Mouse (Mus musculus) MEL (cell line): Measurements from ENCODE around the gene Slc7a5. TPM values are rescaled to one million over a fixed set of nuclear protein-coding genes. Genes with fewer than 3 reads are reported as not detected.
A peak's percentile ranks its signal among the peaks of the same experiment; 100 is the strongest.

Source experiments
- DNase-seq: peaks from one replicate; pipeline ENCODE4 v3.0.0; 2011; ENCODE audit warnings: low read depth, low spot score
- H3K27ac ChIP-seq: 2 replicates; pipeline ENCODE4 v1.5.1; 2012; ENCODE audit warnings: low read depth, mild to moderate bottlenecking, control low read depth, low read length, moderate library complexity; ENCODE audit not compliant: control insufficient read depth
- H3K27me3 ChIP-seq, 2 experiments: fragments of 150-350 bp in 1 of 2; sonication (generic) in 1 of 2; 2 replicates each; pipeline ENCODE4 v1.6.1; 2012; ENCODE audit warnings: low read length in 2 of 2, mild to moderate bottlenecking in 2 of 2, improper control_type of control experiment in 1 of 2, moderate library complexity in 1 of 2; ENCODE audit not compliant: insufficient read depth in 2 of 2, control insufficient read depth in 1 of 2
- H3K36me3 ChIP-seq, 2 experiments: 2 replicates each; pipeline ENCODE4 v1.6.1; 2012 to 2014; ENCODE audit warnings: low read length in 2 of 2, improper control_type of control experiment in 1 of 2, inconsistent platforms in 1 of 2, mild to moderate bottlenecking in 1 of 2; ENCODE audit not compliant: insufficient read depth in 2 of 2, control insufficient read depth in 1 of 2
- H3K4me1 ChIP-seq, 2 experiments: fragments of 150-350 bp in 1 of 2; sonication (generic) in 1 of 2; 2 replicates each; pipeline ENCODE4 v1.6.1; 2012; ENCODE audit warnings: low read length in 2 of 2, improper control_type of control experiment in 1 of 2, mild to moderate bottlenecking in 1 of 2; ENCODE audit not compliant: insufficient read depth in 2 of 2, control insufficient read depth in 1 of 2
- H3K4me3 ChIP-seq, 2 experiments: fragments of 150-350 bp in 1 of 2; sonication (generic) in 1 of 2; 2 replicates each; pipeline ENCODE4 v1.5.1; 2012; ENCODE audit warnings: low read depth in 2 of 2, low read length in 2 of 2, mild to moderate bottlenecking in 2 of 2, moderate library complexity in 2 of 2, control low read depth in 1 of 2, improper control_type of control experiment in 1 of 2; ENCODE audit not compliant: control insufficient read depth in 1 of 2, insufficient read depth in 1 of 2
- H3K79me2 ChIP-seq: 2 replicates; pipeline ENCODE4 v1.6.1; 2012; ENCODE audit warnings: mild to moderate bottlenecking, low read length, moderate library complexity; ENCODE audit not compliant: control insufficient read depth, poor library complexity, insufficient read depth
- H3K9ac ChIP-seq: 2 replicates; pipeline ENCODE4 v1.6.1; 2012; ENCODE audit warnings: low read depth, mild to moderate bottlenecking, control low read depth, low read length, moderate library complexity; ENCODE audit not compliant: control insufficient read depth, poor library complexity, severe bottlenecking
- H3K9me3 ChIP-seq: fragments of 150-350 bp; sonication (generic); replicated peaks from 2 replicates; pipeline ENCODE4 v1.6.1; 2012; ENCODE audit warnings: mild to moderate bottlenecking, low read length, improper control_type of control experiment, moderate library complexity; ENCODE audit not compliant: insufficient read depth
- CHD1 ChIP-seq: IDR thresholded peaks from 2 replicates; pipeline ENCODE4 v1.6.1; 2012; ENCODE audit warnings: low read depth, mild to moderate bottlenecking, inconsistent platforms, low read length, improper control_type of control experiment
- E2F4 ChIP-seq: IDR thresholded peaks from 2 replicates; pipeline ENCODE4 v1.6.1; 2011; ENCODE audit warnings: low read depth, low read length, improper control_type of control experiment, borderline replicate concordance
- ELF1 ChIP-seq: IDR thresholded peaks from 2 replicates; pipeline ENCODE4 v1.6.1; 2014; ENCODE audit warnings: low read depth, mild to moderate bottlenecking, inconsistent platforms, low read length, improper control_type of control experiment, moderate library complexity
- ETS1 ChIP-seq: IDR thresholded peaks from 2 replicates; pipeline ENCODE4 v1.6.1; 2012; ENCODE audit warnings: low read depth, mild to moderate bottlenecking, inconsistent platforms, low read length, improper control_type of control experiment, moderate library complexity
- GABPA ChIP-seq: IDR thresholded peaks from 2 replicates; pipeline ENCODE4 v1.6.1; 2012; ENCODE audit warnings: low read depth, mild to moderate bottlenecking, inconsistent platforms, low read length, improper control_type of control experiment, moderate library complexity
- GATA1 ChIP-seq: IDR thresholded peaks from 2 replicates; pipeline ENCODE4 v1.6.1; 2011; ENCODE audit warnings: low read depth, low read length, improper control_type of control experiment
- HCFC1 ChIP-seq: IDR thresholded peaks from 2 replicates; pipeline ENCODE4 v1.6.1; 2012; ENCODE audit warnings: low read depth, mild to moderate bottlenecking, inconsistent platforms, low read length, improper control_type of control experiment, moderate library complexity
- JUND ChIP-seq: IDR thresholded peaks from 2 replicates; pipeline ENCODE4 v1.6.1; 2011; ENCODE audit warnings: low read depth, mild to moderate bottlenecking, improper control_type of control experiment, low read length
- KAT2A ChIP-seq: conservative IDR thresholded peaks from 2 replicates; pipeline ENCODE4 v1.6.1; 2012; ENCODE audit warnings: low read depth, low read length, improper control_type of control experiment, inconsistent platforms
- MAX ChIP-seq: IDR thresholded peaks from 2 replicates; pipeline ENCODE4 v1.6.1; 2011; ENCODE audit warnings: low read length, improper control_type of control experiment
- MAZ ChIP-seq: IDR thresholded peaks from 2 replicates; pipeline ENCODE4 v1.6.1; 2012; ENCODE audit warnings: low read depth, mild to moderate bottlenecking, inconsistent platforms, low read length, improper control_type of control experiment
- MEF2A ChIP-seq: IDR thresholded peaks from 2 replicates; pipeline ENCODE4 v1.6.1; 2014; ENCODE audit warnings: low read depth, mild to moderate bottlenecking, inconsistent platforms, low read length, improper control_type of control experiment; ENCODE audit not compliant: poor library complexity, insufficient replicate concordance, severe bottlenecking; ENCODE audit errors: extremely low read depth
- MXI1 ChIP-seq: IDR thresholded peaks from 2 replicates; pipeline ENCODE4 v1.6.1; 2011; ENCODE audit warnings: mild to moderate bottlenecking, low read depth, low read length, improper control_type of control experiment
- MYB ChIP-seq: IDR thresholded peaks from 2 replicates; pipeline ENCODE4 v1.6.1; 2011; ENCODE audit warnings: mild to moderate bottlenecking, low read depth, low read length, improper control_type of control experiment
- NELFE ChIP-seq: IDR thresholded peaks from 2 replicates; pipeline ENCODE4 v1.6.1; 2011; ENCODE audit warnings: low read depth, low read length, improper control_type of control experiment
- NRF1 ChIP-seq: IDR thresholded peaks from 2 replicates; pipeline ENCODE4 v1.6.1; 2014; ENCODE audit warnings: low read depth, mild to moderate bottlenecking, inconsistent platforms, low read length, improper control_type of control experiment, moderate library complexity; ENCODE audit not compliant: poor library complexity, insufficient read depth, severe bottlenecking
- POLR2A ChIP-seq, 2 experiments: IDR thresholded peaks; 2 replicates each; pipeline ENCODE4 v1.6.1; 2011 to 2012; ENCODE audit warnings: low read length in 2 of 2, mild to moderate bottlenecking in 2 of 2, control low read depth in 1 of 2, improper control_type of control experiment in 1 of 2, low read depth in 1 of 2, moderate library complexity in 1 of 2; ENCODE audit not compliant: control insufficient read depth in 1 of 2, insufficient read depth in 1 of 2, poor library complexity in 1 of 2
- POLR2AphosphoS2 ChIP-seq: IDR thresholded peaks from 2 replicates; pipeline ENCODE4 v1.6.1; 2011; ENCODE audit warnings: low read length, improper control_type of control experiment
- POLR2AphosphoS5 ChIP-seq: IDR thresholded peaks from 2 replicates; pipeline ENCODE4 v1.6.1; 2012; ENCODE audit warnings: low read depth, borderline replicate concordance, mild to moderate bottlenecking, inconsistent platforms, low read length, moderate library complexity, mixed read lengths
- RAD21 ChIP-seq: IDR thresholded peaks from 2 replicates; pipeline ENCODE4 v1.6.1; 2011; ENCODE audit warnings: mild to moderate bottlenecking, low read depth, low read length, improper control_type of control experiment
- SMC3 ChIP-seq: IDR thresholded peaks from 2 replicates; pipeline ENCODE4 v1.6.1; 2011; ENCODE audit warnings: low read depth, low read length, improper control_type of control experiment
- TAL1 ChIP-seq: IDR thresholded peaks from 2 replicates; pipeline ENCODE4 v1.6.1; 2012; ENCODE audit warnings: mild to moderate bottlenecking, inconsistent platforms, low read length, moderate library complexity, mixed read lengths
- TBP ChIP-seq: IDR thresholded peaks from 2 replicates; pipeline ENCODE4 v1.8.0; 2011; ENCODE audit warnings: low read depth, low read length, improper control_type of control experiment
- UBTF ChIP-seq: IDR thresholded peaks from 2 replicates; pipeline ENCODE4 v1.6.1; 2012; ENCODE audit warnings: low read depth, mild to moderate bottlenecking, inconsistent platforms, low read length, improper control_type of control experiment, moderate library complexity, borderline replicate concordance; ENCODE audit not compliant: insufficient read depth
- USF1 ChIP-seq: IDR thresholded peaks from 2 replicates; pipeline ENCODE4 v1.6.1; 2014; ENCODE audit warnings: low read depth, mild to moderate bottlenecking, inconsistent platforms, low read length, improper control_type of control experiment, moderate library complexity
- USF2 ChIP-seq, 2 experiments: IDR thresholded peaks; 2 replicates each; pipeline ENCODE4 v1.6.1; 2011 to 2012; ENCODE audit warnings: improper control_type of control experiment in 2 of 2, low read length in 2 of 2, borderline replicate concordance in 1 of 2, inconsistent platforms in 1 of 2, low read depth in 1 of 2, mild to moderate bottlenecking in 1 of 2; ENCODE audit not compliant: insufficient read depth in 1 of 2
- ZC3H11A ChIP-seq: IDR thresholded peaks from 2 replicates; pipeline ENCODE4 v1.6.1; 2012; ENCODE audit warnings: low read depth, mild to moderate bottlenecking, inconsistent platforms, low read length, improper control_type of control experiment
- ZMIZ1 ChIP-seq: IDR thresholded peaks from 2 replicates; pipeline ENCODE4 v1.6.1; 2012; ENCODE audit warnings: low read depth, mild to moderate bottlenecking, inconsistent platforms, low read length, improper control_type of control experiment, moderate library complexity
- ZNF384 ChIP-seq: IDR thresholded peaks from 2 replicates; pipeline ENCODE4 v1.6.1; 2012; ENCODE audit warnings: low read depth, mild to moderate bottlenecking, inconsistent platforms, low read length, improper control_type of control experiment
- polyA plus RNA-seq, 2 experiments: library from polyadenylated mRNA; stranded (reverse) in 1 of 2; unstranded in 1 of 2; fragments of >175 nt in 1 of 2; fragments of >200 nt in 1 of 2; gene quantifications; 2 replicates each; pipeline versions ENCODE4 v1.2.1 to v1.2.4; 2012; ENCODE audit warnings: low replicate concordance in 2 of 2, low read depth in 1 of 2; ENCODE audit not compliant: insufficient read length in 2 of 2, insufficient read depth in 1 of 2, missing spikeins in 1 of 2
- total RNA-seq: library from RNA; depleted of rRNA; stranded (reverse); fragments of 300-350 nt; gene quantifications from 2 replicates; pipeline ENCODE4 v1.2.3, GENCODE M21; 2012

Gene Slc7a5
- total and polyA plus RNA-seq, 3 experiments = 55.0 to 263 (median 108) TPM

DNA sequence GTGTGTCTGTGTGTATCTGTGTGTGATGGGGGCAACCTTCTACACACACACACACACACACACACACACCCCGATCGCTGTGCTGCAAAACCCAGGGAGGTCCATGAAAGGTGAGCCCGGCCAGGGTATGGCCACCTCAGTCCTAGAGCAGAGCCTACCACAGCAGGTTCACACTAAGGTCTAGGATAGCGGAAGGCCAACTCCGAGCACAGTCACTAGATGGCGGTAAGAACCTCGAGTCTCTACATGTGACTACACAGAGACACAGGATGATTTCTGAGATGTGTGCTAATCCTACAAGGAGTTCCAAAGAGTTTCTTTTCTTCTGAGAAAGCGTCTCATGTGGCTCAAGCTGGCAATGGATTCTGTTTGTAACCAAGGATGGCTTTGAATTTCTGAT, 19.8 kb upstream of the Slc7a5 start (continued):
- TF ChIP-seq POLR2AphosphoS2 = no peak

DNA sequence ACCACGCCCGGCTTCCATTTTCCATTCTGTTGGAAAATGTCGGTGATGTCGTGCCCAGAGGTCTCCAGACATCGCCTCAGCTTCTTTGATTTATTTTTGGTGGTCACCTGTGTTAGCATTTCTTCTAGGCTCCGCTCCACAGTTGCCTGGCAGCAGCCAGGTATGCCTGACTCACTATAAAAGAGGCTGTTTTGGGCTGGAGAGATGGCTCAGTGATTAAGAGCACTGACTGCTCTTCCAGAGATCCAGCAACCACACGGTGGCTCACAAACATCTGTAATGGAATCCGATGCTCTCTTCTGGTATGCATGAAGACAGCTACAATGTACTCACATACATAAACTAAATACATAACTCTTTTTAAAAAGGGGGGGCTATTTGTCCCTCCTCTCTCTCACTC, 18.8 kb upstream of the Slc7a5 start:
- Histone ChIP-seq H3K27ac (no peak overlapping the region), H3K27me3 (peaks cover 0 to 2% of the 10 kb centered on the region in 2 experiments; a peak in 2 of 4 replicates), H3K9ac (no peak overlapping the region), H3K4me1 (peaks cover 5 to 8% of the 10 kb centered on the region in 2 experiments), H3K4me3 (no peak overlapping the region), H3K9me3 (no peaks in the 10 kb centered on the region), H3K36me3 (0 out of 4 replicates have a peak, but pooled peaks cover 0 to 2% of the 10 kb centered on the region in 2 experiments), H3K79me2 (no peaks in the 10 kb centered on the region)
- TF ChIP-seq MXI1 (no peak), TBP (no peak), CHD1 (no peak)
- no peak for DNase-seq

DNA sequence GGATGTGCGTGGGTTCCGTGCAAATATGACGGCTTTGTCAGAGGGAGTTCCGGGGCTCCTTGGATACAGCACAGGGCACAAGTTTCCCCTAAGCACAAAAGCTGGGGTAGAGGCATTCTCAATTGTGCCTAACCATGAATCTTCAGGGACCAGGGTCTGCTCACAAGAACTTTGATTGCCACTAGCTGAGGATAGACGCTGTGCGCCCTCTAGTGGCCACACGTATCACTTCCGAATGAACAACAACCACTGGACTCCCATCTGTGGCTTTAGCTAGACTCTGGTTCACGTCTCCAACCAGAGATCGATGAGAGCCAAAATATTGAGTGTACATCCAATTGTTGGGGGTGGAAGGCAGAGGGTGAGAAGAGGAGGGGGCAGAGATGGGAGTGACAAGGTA, 18.1 kb upstream of the Slc7a5 start:
- Histone ChIP-seq H3K79me2 (no peaks in the 10 kb centered on the region), H3K4me3 (peak overlapping the region in 1 of 2 experiments; percentile 4; a peak in 2 of 4 replicates), H3K36me3 (0 out of 4 replicates have a peak, but pooled peaks cover 0 to 2% of the 10 kb centered on the region in 2 experiments), H3K27ac (no peak overlapping the region), H3K4me1 (peaks cover 5 to 8% of the 10 kb centered on the region in 2 experiments), H3K9me3 (no peaks in the 10 kb centered on the region), H3K9ac (0 out of 2 replicates have a peak overlapping the region, but pooled peaks have one; percentile 43), H3K27me3 (peaks cover 0 to 2% of the 10 kb centered on the region in 2 experiments; a peak in 2 of 4 replicates)
- DNase-seq = peak; percentile 89
- TF ChIP-seq ETS1 (no peak), E2F4 (no peak), MEF2A (no peak), TBP (no peak), UBTF (no peak), HCFC1 (no peak), ZNF384 (peak; percentile 22; the same call in 1 of the 2 replicates), NELFE (no peak), GATA1 (no peak), SMC3 (peak; percentile 81), TAL1 (no peak), MAZ (no peak), RAD21 (peak; percentile 77), USF1 (no peak), POLR2A (IDR thresholded peaks at IDR 0.05; ENCODE audit: control insufficient read depth in 1 of 2, insufficient read depth in 1 of 2, low read depth in 1 of 2, low read length in 2 of 2, poor library complexity in 1 of 2) (no peak), USF2 (IDR thresholded peaks at IDR 0.05; ENCODE audit: borderline replicate concordance in 1 of 2, insufficient read depth in 1 of 2, low read depth in 1 of 2, low read length in 2 of 2) (no peak), ZMIZ1 (no peak), ELF1 (no peak), MXI1 (peak; percentile 41; the same call in 1 of the 2 replicates), MAX (no peak), JUND (no peak), MYB (no peak), POLR2AphosphoS5 (no peak), NRF1 (no peak), CHD1 (no peak), KAT2A (no peak), ZC3H11A (peak; percentile 64), GABPA (no peak)
